Mouse (Mus musculus) heart, embryonic 12.5 days (tissue): ENCODE data around the gene Map2k6. TPM values are rescaled to one million over a fixed set of nuclear protein-coding genes. Genes with fewer than 3 reads are reported as not detected.
"Not testable (repeated sequence)": the region's sequence is repeated elsewhere in the genome, so short reads cannot be mapped to it uniquely, and the experiment has no call there.

Experiments used
- ATAC-seq: fragments of 200-750 bp; cut with Nextera tagmentation; 2 replicates; pipeline ENCODE4 v1.8.0; 2017; ENCODE audit warnings: moderate TSS enrichment, moderate library complexity; ENCODE audit not compliant: insufficient number of reproducible peaks, low FRiP score
- H3K27ac ChIP-seq: fragments of 300-500 bp; sonication (generic); 2 replicates; pipeline ENCODE4 v1.5.1; 2016; ENCODE audit warnings: mild to moderate bottlenecking, moderate library complexity; ENCODE audit not compliant: poor library complexity, severe bottlenecking
- H3K27me3 ChIP-seq: fragments of 300-500 bp; sonication (generic); replicated peaks from 2 replicates; pipeline ENCODE4 v1.6.1; 2016; ENCODE audit warnings: mild to moderate bottlenecking, moderate library complexity
- H3K36me3 ChIP-seq: fragments of 300-500 bp; sonication (generic); 2 replicates; pipeline ENCODE4 v1.6.1; 2016; ENCODE audit warnings: mild to moderate bottlenecking, moderate library complexity
- H3K4me1 ChIP-seq: fragments of 300-500 bp; sonication (generic); replicated peaks from 2 replicates; pipeline ENCODE4 v1.6.1; 2016; ENCODE audit warnings: mild to moderate bottlenecking
- H3K4me2 ChIP-seq: fragments of 300-500 bp; sonication (generic); 2 replicates; pipeline ENCODE4 v1.6.1; 2016; ENCODE audit warnings: mild to moderate bottlenecking, moderate library complexity
- H3K4me3 ChIP-seq: fragments of 300-500 bp; sonication (generic); 2 replicates; pipeline ENCODE4 v1.5.1; 2016; ENCODE audit warnings: mild to moderate bottlenecking
- H3K9ac ChIP-seq: fragments of 300-500 bp; sonication (generic); 2 replicates; pipeline ENCODE4 v1.6.1; 2016; ENCODE audit warnings: mild to moderate bottlenecking, moderate library complexity
- H3K9me3 ChIP-seq: fragments of 300-500 bp; sonication (generic); replicated peaks from 2 replicates; pipeline ENCODE4 v1.6.1; 2016; ENCODE audit warnings: mild to moderate bottlenecking, moderate library complexity
- WGBS: fragments of 180-500 bp; shearing (Covaris S2); methylation state at CpG from one replicate; pipeline ENCODE4 v1.1.7; 2016; 5-methylcytosine and 5-hydroxymethylcytosine counted together
- polyA plus RNA-seq: library from polyadenylated mRNA; unstranded; fragments of >200 nt; fragmentation: Nextera tagmentation; extraction: Ambion mirVana; gene quantifications from 2 replicates; pipeline ENCODE4 v1.2.1, GENCODE M21; 2016

Gene Map2k6
- polyA plus RNA-seq = 13.7 and 17.4 TPM in 2 replicates

- Histone ChIP-seq H3K9ac (peak within 1 kb of the TSS; percentile 54), H3K27me3 (no peaks in the 10 kb centered on the region), H3K4me3 (peak within 1 kb of the TSS; percentile 63), H3K36me3 (no peaks in the 10 kb centered on the region), H3K9me3 (no peaks in the 10 kb centered on the region), H3K4me1 (peaks cover 14% of the 10 kb centered on the region), H3K4me2 (peak within 1 kb of the TSS; percentile 66), H3K27ac (no peak within 1 kb of the TSS)
- 9% methylated on average over 20 of the region's 20 CpGs for WGBS
- peak; percentile 84 for ATAC-seq
Measured at GRCm38 (mm10) chr11:110398553-110399239, at the start of gene Map2k6. Map2k6 (plus strand) TSS chr11:110399122.

- Histone ChIP-seq H3K27ac (no peak overlapping the region), H3K4me2 (no peak overlapping the region), H3K9me3 (peaks cover under 1% of the 10 kb centered on the region; the same call in 1 of the 2 replicates), H3K9ac (no peak overlapping the region), H3K4me3 (no peak overlapping the region), H3K4me1 (no peaks in the 10 kb centered on the region), H3K36me3 (no peaks in the 10 kb centered on the region), H3K27me3 (no peaks in the 10 kb centered on the region)
- WGBS = 73% methylated on average over 9 of the region's 9 CpGs
- no peak for ATAC-seq
Measured at GRCm38 (mm10) chr11:110354261-110354660, 44.7 kb upstream of the Map2k6 start.

GRCm38 (mm10) chr11:110355131-110355530, 43.8 kb upstream of the Map2k6 start:
- not testable (repeated sequence) for H3K9ac ChIP-seq, H3K27me3 ChIP-seq, ATAC-seq, H3K9me3 ChIP-seq, H3K4me1 ChIP-seq, H3K4me2 ChIP-seq, H3K27ac ChIP-seq, H3K4me3 ChIP-seq, H3K36me3 ChIP-seq
- WGBS = 80% methylated on average over 9 of the region's 9 CpGs

- Histone ChIP-seq H3K4me3 (no peak overlapping the region), H3K27ac (no peak overlapping the region), H3K4me2 (no peak overlapping the region)
Measured at GRCm38 (mm10) chr11:110357756-110358551, 41.0 kb upstream of the Map2k6 start.

GRCm38 (mm10) chr11:110365016-110365415, 33.9 kb upstream of the Map2k6 start:
- no peak overlapping the region for H3K4me2 ChIP-seq
- ATAC-seq = no peak
- WGBS = 67% methylated on average over 3 of the region's 3 CpGs
- H3K4me1 ChIP-seq = no peaks in the 10 kb centered on the region
- no peak overlapping the region for H3K4me3 ChIP-seq
- H3K36me3 ChIP-seq = no peaks in the 10 kb centered on the region
- H3K9me3 ChIP-seq = peaks cover 3% of the 10 kb centered on the region; the same call in 1 of the 2 replicates
- H3K27me3 ChIP-seq = no peaks in the 10 kb centered on the region
- H3K9ac ChIP-seq = no peak overlapping the region
- H3K27ac ChIP-seq = no peak overlapping the region

More at GRCm38 (mm10) chr11:110357756-110358551, 41.0 kb upstream of the Map2k6 start:
- Histone ChIP-seq H3K9me3 (peaks cover 10% of the 10 kb centered on the region; the same call in 1 of the 2 replicates), H3K9ac (no peak overlapping the region), H3K27me3 (no peaks in the 10 kb centered on the region), H3K36me3 (no peaks in the 10 kb centered on the region), H3K4me1 (no peaks in the 10 kb centered on the region)
- WGBS = 59% methylated on average over 16 of the region's 16 CpGs
- no peak for ATAC-seq

- Histone ChIP-seq H3K27ac (no peak overlapping the region), H3K36me3 (no peaks in the 10 kb centered on the region), H3K9me3 (no peaks in the 10 kb centered on the region), H3K4me2 (no peak overlapping the region), H3K4me1 (no peaks in the 10 kb centered on the region), H3K9ac (no peak overlapping the region), H3K4me3 (no peak overlapping the region), H3K27me3 (no peaks in the 10 kb centered on the region)
- no peak for ATAC-seq
- 66% methylated on average over 3 of the region's 3 CpGs for WGBS
Measured at GRCm38 (mm10) chr11:110366902-110367301, 32.0 kb upstream of the Map2k6 start.

- Histone ChIP-seq H3K4me3 (no peak overlapping the region), H3K36me3 (no peaks in the 10 kb centered on the region), H3K4me2 (no peak overlapping the region), H3K27me3 (no peaks in the 10 kb centered on the region), H3K4me1 (no peaks in the 10 kb centered on the region), H3K27ac (no peak overlapping the region), H3K9me3 (no peaks in the 10 kb centered on the region), H3K9ac (no peak overlapping the region)
- ATAC-seq = no peak
- WGBS = 86% methylated on average over 13 of the region's 13 CpGs
Measured at GRCm38 (mm10) chr11:110367638-110368037, 31.3 kb upstream of the Map2k6 start.

GRCm38 (mm10) chr11:110369312-110370019, 29.5 kb upstream of the Map2k6 start:
- H3K9me3 ChIP-seq = no peaks in the 10 kb centered on the region
- H3K4me1 ChIP-seq = no peaks in the 10 kb centered on the region
- peak overlapping the region; percentile 51 for H3K4me2 ChIP-seq
- no peaks in the 10 kb centered on the region for H3K36me3 ChIP-seq
- 17% methylated on average over 15 of the region's 15 CpGs for WGBS
- H3K4me3 ChIP-seq = peak overlapping the region; percentile 21
- no peaks in the 10 kb centered on the region for H3K27me3 ChIP-seq
- H3K27ac ChIP-seq = no peak overlapping the region
- no peak for ATAC-seq
- H3K9ac ChIP-seq = no peak overlapping the region

GRCm38 (mm10) chr11:110371827-110372226, 27.1 kb upstream of the Map2k6 start:
- no peak for ATAC-seq
- H3K27ac ChIP-seq = no peak overlapping the region
- 60% methylated on average over 8 of the region's 8 CpGs for WGBS
- H3K4me1 ChIP-seq = no peaks in the 10 kb centered on the region
- H3K4me3 ChIP-seq = no peak overlapping the region
- H3K36me3 ChIP-seq = no peaks in the 10 kb centered on the region
- H3K4me2 ChIP-seq = no peak overlapping the region
- no peak overlapping the region for H3K9ac ChIP-seq
- no peaks in the 10 kb centered on the region for H3K9me3 ChIP-seq
- no peaks in the 10 kb centered on the region for H3K27me3 ChIP-seq

GRCm38 (mm10) chr11:110372266-110372954, 26.5 kb upstream of the Map2k6 start:
- H3K9ac ChIP-seq = no peak overlapping the region
- no peak overlapping the region for H3K4me2 ChIP-seq
- no peaks in the 10 kb centered on the region for H3K36me3 ChIP-seq
- WGBS = 75% methylated on average over 15 of the region's 15 CpGs
- no peaks in the 10 kb centered on the region for H3K9me3 ChIP-seq
- H3K4me3 ChIP-seq = no peak overlapping the region
- no peak for ATAC-seq
- H3K27ac ChIP-seq = no peak overlapping the region
- no peaks in the 10 kb centered on the region for H3K4me1 ChIP-seq
- no peaks in the 10 kb centered on the region for H3K27me3 ChIP-seq
